Mouse (Mus musculus) testis, adult 10 weeks (tissue): ENCODE measurements around the gene Arl6. TPM values are rescaled to one million over a fixed set of nuclear protein-coding genes. Genes with fewer than 3 reads are reported as not detected.

Experiments
- polyA plus RNA-seq: library from polyadenylated mRNA; stranded (reverse); fragments of 350-450 nt; fragmentation: Illumina TruSeq; extraction: RNeasy Lipid Tissue Mini Kit (QIAGEN cat#74804); gene quantifications from one replicate; pipeline ENCODE4 v1.2.3, GENCODE M21; 2014; ENCODE audit warnings: low read depth, low replicate concordance

The Arl6 gene
- polyA plus RNA-seq = 101 TPM

DNA sequence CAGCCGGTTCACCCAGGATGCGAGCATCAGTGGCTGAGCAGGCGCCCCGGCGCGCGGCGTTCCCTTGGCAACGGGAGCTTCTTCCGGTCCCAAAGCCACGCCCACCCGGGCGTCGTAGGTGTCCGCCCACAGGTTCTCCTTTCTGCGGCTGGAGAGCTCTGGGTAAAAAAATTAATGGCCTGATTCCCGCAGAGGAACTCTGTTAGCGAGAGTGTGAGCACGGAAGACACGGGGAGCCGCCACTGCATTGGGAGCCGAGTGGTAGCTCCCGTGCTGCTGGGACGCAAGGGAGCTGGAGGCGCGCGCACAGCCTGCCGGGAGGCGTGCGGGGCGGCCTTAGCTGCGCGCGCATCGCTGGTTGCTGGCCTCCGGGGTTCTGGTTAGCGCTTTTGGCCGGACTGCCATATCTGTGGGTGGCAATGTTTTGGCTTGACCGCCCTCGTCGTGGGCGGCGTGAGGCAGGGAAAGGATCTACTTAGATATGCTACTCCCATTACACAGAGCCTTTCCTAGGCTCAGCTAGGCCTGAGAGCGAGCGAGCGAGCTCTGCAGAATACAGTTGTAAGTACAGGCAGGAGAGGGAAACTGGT lies at the start of gene Arl6:
TSS of gene Arl6 (minus strand) at position 290 of the 590 bp plus-strand sequence.

DNA sequence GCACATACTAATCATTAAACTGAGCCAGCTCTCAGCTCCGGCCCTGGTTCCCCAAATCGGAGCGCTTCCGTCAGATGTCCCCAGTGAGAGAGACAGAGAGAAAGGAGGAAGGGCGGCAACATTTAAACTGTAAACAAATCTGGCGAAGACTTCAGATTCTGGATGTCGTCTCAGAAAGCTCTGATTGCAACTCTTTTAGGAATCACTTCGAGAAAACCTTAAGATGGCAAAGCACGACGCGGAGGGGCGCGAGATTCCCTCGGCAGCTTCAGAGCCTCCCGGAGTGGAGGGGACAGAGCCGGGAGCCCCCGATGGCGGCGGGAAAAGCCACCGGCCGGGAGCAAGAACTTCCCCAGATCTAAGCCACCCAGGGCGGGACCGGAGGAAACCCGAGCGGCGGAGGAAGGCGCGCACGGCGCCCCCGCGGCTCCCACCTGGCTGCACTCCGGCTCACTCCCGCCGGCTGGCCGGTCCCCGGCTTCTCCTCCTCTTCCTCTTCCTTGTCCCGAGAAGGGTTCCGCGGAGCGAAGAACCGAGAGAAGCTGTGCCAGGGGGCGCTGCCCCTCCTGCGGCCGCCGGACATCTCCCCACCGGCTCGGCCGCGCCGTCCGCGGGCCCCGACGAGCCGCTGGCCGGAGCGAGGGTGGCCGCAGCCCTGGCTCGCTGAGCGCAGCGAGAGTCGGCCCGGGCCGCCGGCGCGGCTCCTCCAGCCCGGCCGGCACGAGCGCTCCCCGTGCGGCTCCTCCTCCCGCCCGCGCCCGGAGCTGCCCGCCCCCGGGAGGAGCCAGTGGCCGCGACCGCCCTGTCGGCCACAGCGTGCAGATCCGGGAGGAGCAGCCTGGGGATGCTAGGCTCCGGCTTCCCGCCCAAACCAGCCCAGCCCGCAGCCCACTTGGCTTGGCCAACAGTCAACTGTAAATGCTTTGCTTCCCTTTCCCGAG lies 38.6 kb downstream of the Arl6 start, which contains the start of gene Crybg3:
TSS of gene Crybg3 (minus strand) at position 669 of the 941 bp plus-strand sequence.

Other genes starting within 250 kb of the Arl6 start
- gene Gabrr3, start 232.1 kb downstream of the Arl6 start, polyA plus RNA-seq = not detected
- gene Riox2, start 167.6 kb downstream of the Arl6 start, polyA plus RNA-seq = 11.3 TPM
- 173 TPM for gene Crybg3, start 38.4 kb downstream of the Arl6 start, polyA plus RNA-seq